9 mouse cellular contexts compared by ENCODE assay signal in the genomic region with DNA sequence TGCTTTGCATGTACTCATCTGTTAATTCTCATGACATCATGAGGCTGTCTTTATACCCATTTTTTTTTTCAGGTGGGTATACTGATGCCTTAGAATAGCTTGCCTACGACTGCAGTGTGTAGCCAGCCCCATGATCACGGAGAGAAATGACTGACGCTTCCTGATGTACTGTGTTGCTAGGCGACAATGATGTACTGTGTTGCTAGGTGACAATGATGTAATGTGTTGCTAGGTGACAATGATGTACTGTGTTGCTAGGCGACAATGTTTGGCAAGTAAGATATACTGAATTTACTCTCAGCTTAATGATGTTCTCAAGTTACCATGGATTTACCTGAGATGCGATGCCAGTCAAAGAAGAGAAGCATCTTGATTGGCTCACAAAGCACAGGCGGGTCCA. TPM values are rescaled to one million over a fixed set of nuclear protein-coding genes. Genes with fewer than 3 reads are reported as not detected.
DNase-seq lines count a peak whose midpoint lies in the region; ATAC-seq lines count a peak whose summit lies in the region.
"Had no signal": no experiment of that assay in that cellular context is flagged by ENCODE, and none has a peak within 500 bp of the region (broad histone marks: within the 10 kb centered on the region; RNA-seq: fewer than 3 reads in every experiment).

Gzmk (minus strand) TSS at position 98 of the 400 bp plus-strand sequence.

- no peak within 1 kb of the TSS for H3K4me3 ChIP-seq in forebrain, embryonic 10.5 days
- no peak within 1 kb of the TSS for H3K4me3 ChIP-seq in neural tube, embryonic 12.5 days

- no peaks in the 10 kb centered on the region for H3K27me3 ChIP-seq in forebrain, embryonic 10.5 days (ENCODE audit: poor library complexity, severe bottlenecking)
- H3K27me3 ChIP-seq in neural tube, embryonic 12.5 days (replicated peaks), result no peaks in the 10 kb centered on the region

- WGBS in forebrain, embryonic 10.5 days, result 65% methylated on average over 7 of the region's 7 CpGs
- 47% methylated on average over 7 of the region's 7 CpGs for WGBS in neural tube, embryonic 12.5 days

- DNase-seq in brain, adult 2 months (ENCODE audit: low read depth, low spot score), result peak; percentile 90
- DNase-seq in forebrain, embryonic 10.5 days (ENCODE audit: extremely low spot score, low spot score), result peak; percentile 14
- peak; percentile 13 to 69 for DNase-seq in layer of hippocampus, adult 18-20 months (ENCODE audit: low spot score in 2 of 2)
- DNase-seq in ovary, postnatal 36 days (ENCODE audit: low spot score), result no peak
- no peak for DNase-seq in Muller cell, postnatal 12 days (ENCODE audit: inconsistent ontology term)
- DNase-seq in urinary bladder, adult 18-20 months (ENCODE audit: low spot score in 2 of 2), result no peak
- DNase-seq in kidney, postnatal 10 days, result no peak

- no peaks in the 10 kb centered on the region for H3K36me3 ChIP-seq in forebrain, embryonic 10.5 days (replicated peaks)
- H3K36me3 ChIP-seq in neural tube, embryonic 12.5 days, result no peaks in the 10 kb centered on the region

- ATAC-seq in neural tube, embryonic 12.5 days (ENCODE audit: low FRiP score, low read depth), result peak; percentile 92

- H3K9ac ChIP-seq in neural tube, embryonic 12.5 days, result no peak within 1 kb of the TSS

- H3K27ac ChIP-seq in forebrain, embryonic 10.5 days, result no peak within 1 kb of the TSS
- no peak within 1 kb of the TSS for H3K27ac ChIP-seq in neural tube, embryonic 12.5 days

- no peak within 1 kb of the TSS for H3K4me2 ChIP-seq in neural tube, embryonic 12.5 days (replicated peaks)

- peaks cover 8% of the 10 kb centered on the region for H3K4me1 ChIP-seq in forebrain, embryonic 10.5 days
- H3K4me1 ChIP-seq in neural tube, embryonic 12.5 days, result 0 out of 2 replicates have a peak, but pooled peaks cover 5% of the 10 kb centered on the region

- H3K9me3 ChIP-seq in forebrain, embryonic 10.5 days, result no peaks in the 10 kb centered on the region
- no peaks in the 10 kb centered on the region for H3K9me3 ChIP-seq in neural tube, embryonic 12.5 days

RNA-seq across cellular contexts. Expression of gene Gzmk, which starts in this region (rescaled TPM):
- not detected in 2 replicates for polyA plus RNA-seq in forebrain, embryonic 10.5 days (2016; fragmentation: Nextera tagmentation; extraction: Ambion mirVana)
- total RNA-seq in layer of hippocampus, adult 18-20 months (2021), result under 1 TPM in 1 of 2 experiments, not detected in 1; 0.66 TPM
- polyA plus RNA-seq in neural tube, embryonic 12.5 days (2016; fragmentation: Nextera tagmentation; extraction: Ambion mirVana), result not detected in 2 replicates
- polyA plus RNA-seq: limb, embryonic 11.5 days had no signal

Comparison
In these comparisons a context has a peak if more than half of its experiments do, and no peak if none do; other contexts are left out.
1. Peak in DNase-seq in forebrain, embryonic 10.5 days; RNA of the gene not detected or under 1 TPM.
2. Peak in DNase-seq in layer of hippocampus, adult 18-20 months; RNA of the gene not detected or under 1 TPM.
3. Peak in ATAC-seq in neural tube, embryonic 12.5 days; RNA of the gene not detected or under 1 TPM.